Mouse (Mus musculus) right cerebral cortex, adult 18-20 months (tissue): ENCODE results near the gene Trpm5.

ENCODE experiments used
- DNase-seq: peaks from one replicate; pipeline ENCODE4 v3.0.0; 2022; ENCODE audit warnings: mixed read lengths

Gene Trpm5

GRCm38 (mm10) chr7:143057667-143058220 lies 36.7 kb downstream of the Trpm5 start:
- no peak for DNase-seq

- DNase-seq: no peak
These were observed 37.4 kb downstream of the Trpm5 start for GRCm38 (mm10) chr7:143057023-143057422.

- no peak for DNase-seq
These were observed 38.8 kb downstream of the Trpm5 start for GRCm38 (mm10) chr7:143055499-143056186.

GRCm38 (mm10) chr7:143055001-143055400 lies 39.4 kb downstream of the Trpm5 start:
- no peak for DNase-seq

- no peak for DNase-seq
These were observed 39.9 kb downstream of the Trpm5 start for GRCm38 (mm10) chr7:143054612-143054965.

- DNase-seq: no peak
These were observed 40.4 kb downstream of the Trpm5 start for GRCm38 (mm10) chr7:143053961-143054611.

- peak; percentile 58 for DNase-seq
These were observed 41.2 kb downstream of the Trpm5 start for GRCm38 (mm10) chr7:143053008-143053899.

GRCm38 (mm10) chr7:143052626-143053007 lies 41.8 kb downstream of the Trpm5 start, which contains the start of gene Cd81:
Gene Cd81 (plus strand): TSS chr7:143052739.
- peak; percentile 79 for DNase-seq

- no peak for DNase-seq
These were observed 43.1 kb downstream of the Trpm5 start for GRCm38 (mm10) chr7:143051316-143051715.

- DNase-seq: no peak
These were observed 44.3 kb downstream of the Trpm5 start for GRCm38 (mm10) chr7:143049841-143050816.

- no peak for DNase-seq
These were observed 45.1 kb downstream of the Trpm5 start for GRCm38 (mm10) chr7:143049331-143049730.

- DNase-seq: no peak
These were observed 48.1 kb downstream of the Trpm5 start for GRCm38 (mm10) chr7:143046358-143046757.

GRCm38 (mm10) chr7:143044826-143045206 lies 49.6 kb downstream of the Trpm5 start:
- DNase-seq: no peak

GRCm38 (mm10) chr7:143044049-143044825 lies 50.2 kb downstream of the Trpm5 start:
- no peak for DNase-seq

- no peak for DNase-seq
These were observed 51.5 kb downstream of the Trpm5 start for GRCm38 (mm10) chr7:143042897-143043300.

GRCm38 (mm10) chr7:143042089-143042488 lies 52.4 kb downstream of the Trpm5 start:
- no peak for DNase-seq

- no peak for DNase-seq
These were observed 53.2 kb downstream of the Trpm5 start for GRCm38 (mm10) chr7:143041138-143041822.

- no peak for DNase-seq
These were observed 53.9 kb downstream of the Trpm5 start for GRCm38 (mm10) chr7:143040561-143040960.

GRCm38 (mm10) chr7:143038174-143038931 lies 56.1 kb downstream of the Trpm5 start:
- no peak for DNase-seq

- DNase-seq: no peak
These were observed 57.1 kb downstream of the Trpm5 start for GRCm38 (mm10) chr7:143037306-143037705.
